Mouse (Mus musculus) CH12.LX (cell line): ENCODE results near the gene Hoxd1.

Source experiments
- CTCF ChIP-seq, 2 experiments: IDR thresholded peaks in 1 of 2; conservative IDR thresholded peaks in 1 of 2; 2 replicates each; pipeline ENCODE4 v1.5.1; 2011 to 2012; ENCODE audit warnings: low read depth in 2 of 2, low read length in 2 of 2, improper control_type of control experiment in 1 of 2, inconsistent platforms in 1 of 2, mild to moderate bottlenecking in 1 of 2, moderate library complexity in 1 of 2
- E2F4 ChIP-seq: IDR thresholded peaks from 2 replicates; pipeline ENCODE4 v1.6.1; 2011; ENCODE audit warnings: low read depth, low read length, improper control_type of control experiment; ENCODE audit not compliant: insufficient replicate concordance
- ELF1 ChIP-seq: IDR thresholded peaks from 2 replicates; pipeline ENCODE4 v1.6.1; 2014; ENCODE audit warnings: low read depth, mild to moderate bottlenecking, inconsistent platforms, low read length, improper control_type of control experiment
- KAT2A ChIP-seq: IDR thresholded peaks from 2 replicates; pipeline ENCODE4 v1.6.1; 2012; ENCODE audit warnings: low read length, improper control_type of control experiment, inconsistent platforms; ENCODE audit not compliant: insufficient replicate concordance
- MAFK ChIP-seq: IDR thresholded peaks from 2 replicates; pipeline ENCODE4 v1.6.1; 2011; ENCODE audit warnings: low read length, improper control_type of control experiment; ENCODE audit not compliant: insufficient replicate concordance
- MAX ChIP-seq: IDR thresholded peaks from 2 replicates; pipeline ENCODE4 v1.6.1; 2011; ENCODE audit warnings: low read length, improper control_type of control experiment
- MYC ChIP-seq: IDR thresholded peaks from 2 replicates; pipeline ENCODE4 v1.6.1; 2011; ENCODE audit warnings: low read depth, mild to moderate bottlenecking, improper control_type of control experiment, low read length
- POLR2A ChIP-seq: IDR thresholded peaks from 2 replicates; pipeline ENCODE4 v1.6.1; 2011; ENCODE audit warnings: low read depth, mild to moderate bottlenecking, improper control_type of control experiment, low read length
- SIN3A ChIP-seq: IDR thresholded peaks from 2 replicates; pipeline ENCODE4 v1.6.1; 2012; ENCODE audit warnings: low read length, improper control_type of control experiment, inconsistent platforms
- TBP ChIP-seq: conservative IDR thresholded peaks from 2 replicates; pipeline ENCODE4 v1.6.1; 2011; ENCODE audit warnings: low read depth, low read length, improper control_type of control experiment
- ZMIZ1 ChIP-seq: IDR thresholded peaks from 2 replicates; pipeline ENCODE4 v1.6.1; 2012; ENCODE audit warnings: low read depth, mild to moderate bottlenecking, inconsistent platforms, low read length, improper control_type of control experiment
- ZNF384 ChIP-seq: IDR thresholded peaks from 2 replicates; pipeline ENCODE4 v1.6.1; 2012; ENCODE audit warnings: low read depth, low read length, improper control_type of control experiment, inconsistent platforms

DNA sequence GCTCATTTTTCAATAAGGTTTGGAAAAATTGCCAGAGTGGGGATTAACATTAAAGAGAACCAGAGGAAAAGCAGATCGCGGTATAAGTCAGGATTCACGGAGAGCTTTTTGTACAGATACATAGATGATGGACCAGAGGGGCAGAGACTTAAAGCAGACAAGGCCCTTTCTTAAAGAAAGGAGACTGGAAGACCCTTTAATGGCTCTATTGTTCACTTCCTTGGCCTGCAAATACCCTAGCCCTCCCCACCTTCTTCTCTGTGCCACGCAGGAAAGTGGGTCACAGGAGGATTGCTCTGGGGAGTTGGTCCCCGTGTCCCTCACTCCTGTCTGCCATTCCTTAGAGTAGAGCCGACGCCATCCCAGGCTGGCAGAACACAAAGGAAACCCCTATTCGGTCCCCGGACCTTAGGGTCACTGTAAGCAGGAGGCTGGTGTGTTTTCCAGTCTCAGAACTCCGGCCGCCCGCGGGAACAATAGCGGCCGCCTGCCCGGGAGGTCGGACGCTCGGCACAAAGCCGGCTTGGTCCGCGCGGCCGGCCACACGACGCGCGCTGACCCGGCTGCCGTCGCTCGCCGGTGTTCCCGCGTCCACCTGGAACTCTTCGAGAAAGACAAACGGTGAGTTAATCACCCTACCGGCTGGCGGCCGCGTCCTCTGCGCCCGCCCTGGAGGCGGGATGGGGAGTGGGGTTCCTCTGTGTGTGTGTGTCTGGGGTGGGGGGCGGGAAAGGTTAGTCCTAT is 10.2 kb upstream of the Hoxd1 start:
- TF ChIP-seq MYC (no peak), CTCF (conservative IDR thresholded peaks at IDR 0.05 in 1 of 2, IDR thresholded peaks at IDR 0.05 in 1 of 2; ENCODE audit: low read depth in 2 of 2, low read length in 2 of 2) (no peak), POLR2A (no peak), KAT2A (no peak), MAX (no peak), MAFK (no peak), ZMIZ1 (no peak), TBP (no peak), ELF1 (no peak), SIN3A (no peak), ZNF384 (no peak), E2F4 (no peak)
